10 mouse cellular contexts compared by ENCODE assay signal in the genomic region with DNA sequence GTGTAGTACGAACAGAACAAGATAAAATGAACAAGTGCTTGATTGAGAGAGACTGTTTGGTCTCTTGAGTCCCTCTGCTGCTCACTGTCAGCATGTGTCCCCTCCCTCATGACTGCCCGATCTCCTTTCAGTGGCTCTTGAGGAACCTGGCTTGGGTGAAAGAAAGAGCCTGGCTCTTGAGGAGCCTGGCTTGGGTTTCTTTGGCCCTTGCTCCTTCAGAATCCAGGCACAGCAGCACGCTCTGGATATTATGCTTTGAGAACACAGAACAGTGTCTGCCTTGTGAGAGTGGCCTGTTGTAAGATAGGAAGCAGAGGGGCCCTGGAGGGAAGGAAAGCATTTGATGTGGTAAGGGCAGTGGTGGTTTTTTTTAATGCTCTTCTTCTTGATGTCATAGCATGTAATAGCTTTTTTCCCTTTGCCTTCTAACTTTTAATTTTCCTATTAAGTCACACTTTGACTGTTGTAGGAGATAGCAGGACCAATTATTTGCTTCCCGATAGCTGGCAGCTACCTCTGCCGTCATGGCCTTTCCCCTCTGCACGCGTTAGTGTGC.
DNase-seq lines count a peak whose midpoint lies in the region; ATAC-seq and TF ChIP-seq lines count a peak whose summit lies in the region.
"Had no signal": no experiment of that assay in that cellular context is flagged by ENCODE, and none has a peak within 500 bp of the region (broad histone marks: within the 10 kb centered on the region; RNA-seq: fewer than 3 reads in every experiment).

No protein-coding gene starts in this region.

- 63% methylated on average over 7 of the region's 7 CpGs for WGBS in heart, embryonic 15.5 days
- 63% methylated on average over 7 of the region's 7 CpGs for WGBS in bone marrow, adult 2 months
- WGBS in limb, embryonic 10.5 days, result 84% methylated on average over 7 of the region's 7 CpGs

- H3K4me3 ChIP-seq in heart, embryonic 15.5 days, result no peak overlapping the region
- H3K4me3 ChIP-seq in bone marrow, adult 2 months (replicated peaks; ENCODE audit: control insufficient read depth, low read depth, low read length), result no peak overlapping the region
- no peak overlapping the region for H3K4me3 ChIP-seq in limb, embryonic 10.5 days

- no peak for DNase-seq in heart, postnatal 10 days
- DNase-seq in CD4-positive helper T cell, adult 2 months (ENCODE audit: low read depth, low spot score), result peak; percentile 52
- no peak for DNase-seq in limb, embryonic 10.5 days (ENCODE audit: low spot score)
- no peak for DNase-seq in urinary bladder, postnatal 36 days (ENCODE audit: low spot score in 2 of 2)
- DNase-seq in adrenal gland, postnatal 4 days (ENCODE audit: low spot score in 2 of 2), result no peak
- DNase-seq: kidney, adult 9 months; lung, embryonic 14.5 days had no signal

- H3K9ac ChIP-seq in heart, embryonic 15.5 days, result no peak overlapping the region
- H3K9ac ChIP-seq: lung, embryonic 14.5 days had no signal

- H3K4me1 ChIP-seq in heart, embryonic 15.5 days (replicated peaks), result peaks cover 13% of the 10 kb centered on the region
- H3K4me1 ChIP-seq in bone marrow, adult 2 months (ENCODE audit: control insufficient read depth, insufficient read depth, low read length), result peaks cover 5% of the 10 kb centered on the region
- H3K4me1 ChIP-seq in limb, embryonic 10.5 days, result peaks cover 42% of the 10 kb centered on the region

- TF ChIP-seq CTCF in bone marrow, adult 2 months (IDR thresholded peaks at IDR 0.05; ENCODE audit: control insufficient read depth, insufficient read depth, low read length), result no peak

- no peak for ATAC-seq in heart, embryonic 15.5 days (replicated peaks; ENCODE audit: insufficient number of reproducible peaks, insufficient read depth, low FRiP score, low read depth)
- no peak for ATAC-seq in frontal cortex, adult (ENCODE audit: low TSS enrichment)

- H3K9me3 ChIP-seq in heart, embryonic 15.5 days (replicated peaks), result no peaks in the 10 kb centered on the region
- H3K9me3 ChIP-seq in limb, embryonic 10.5 days (replicated peaks), result no peaks in the 10 kb centered on the region

- intact Hi-C loops in heart, postnatal 10 days (cut with DNase I), result no loop called here

- no peak for TF ChIP-seq POLR2A in bone marrow, adult 2 months (IDR thresholded peaks at IDR 0.05; ENCODE audit: borderline replicate concordance, control insufficient read depth, low read depth, low read length)

- 0 out of 2 replicates have a peak, but pooled peaks cover 2% of the 10 kb centered on the region for H3K27me3 ChIP-seq in heart, embryonic 15.5 days
- no peaks in the 10 kb centered on the region for H3K27me3 ChIP-seq in limb, embryonic 10.5 days (ENCODE audit: low read depth, poor library complexity, severe bottlenecking)

- no peak overlapping the region for H3K27ac ChIP-seq in heart, embryonic 15.5 days
- H3K27ac ChIP-seq in bone marrow, adult 2 months (ENCODE audit: control insufficient read depth, insufficient read depth, low read depth, low read length, poor library complexity), result peak overlapping the region; percentile 45
- peak overlapping the region; percentile 63; the same call in 1 of the 2 replicates for H3K27ac ChIP-seq in limb, embryonic 10.5 days

- peaks cover 7% of the 10 kb centered on the region; the same call in 1 of the 2 replicates for H3K36me3 ChIP-seq in heart, embryonic 15.5 days
- peaks cover 55% of the 10 kb centered on the region for H3K36me3 ChIP-seq in limb, embryonic 10.5 days

- H3K4me2 ChIP-seq in heart, embryonic 15.5 days, result 0 out of 2 replicates have a peak overlapping the region, but pooled peaks have one; percentile 13
- H3K4me2 ChIP-seq: lung, embryonic 14.5 days had no signal
